Mouse (Mus musculus) heart, embryonic 15.5 days (tissue): ENCODE data around the gene Socs3. TPM values are rescaled to one million over a fixed set of nuclear protein-coding genes. Genes with fewer than 3 reads are reported as not detected.

Experiments used
- ATAC-seq: fragments of 200-750 bp; cut with Nextera tagmentation; replicated peaks from 2 replicates; pipeline ENCODE4 v1.8.0; 2017; ENCODE audit warnings: low read depth, moderate TSS enrichment; ENCODE audit not compliant: insufficient number of reproducible peaks, insufficient read depth, low FRiP score
- H3K27ac ChIP-seq: fragments of 300-500 bp; sonication (generic); 2 replicates; pipeline ENCODE4 v1.5.1; 2015; ENCODE audit warnings: mild to moderate bottlenecking, inconsistent platforms
- H3K27me3 ChIP-seq: fragments of 300-500 bp; sonication (generic); 2 replicates; pipeline ENCODE4 v1.6.1; 2015; ENCODE audit warnings: inconsistent platforms
- H3K36me3 ChIP-seq: fragments of 300-500 bp; sonication (generic); 2 replicates; pipeline ENCODE4 v1.6.1; 2015; ENCODE audit warnings: mild to moderate bottlenecking, inconsistent platforms
- H3K4me1 ChIP-seq: fragments of 300-500 bp; sonication (generic); replicated peaks from 2 replicates; pipeline ENCODE4 v1.6.1; 2015; ENCODE audit warnings: inconsistent platforms
- H3K4me2 ChIP-seq: fragments of 300-500 bp; sonication (generic); 2 replicates; pipeline ENCODE4 v1.6.1; 2015; ENCODE audit warnings: inconsistent platforms, mild to moderate bottlenecking, moderate library complexity
- H3K4me3 ChIP-seq: fragments of 300-500 bp; sonication (generic); 2 replicates; pipeline ENCODE4 v1.5.1; 2015; ENCODE audit warnings: mild to moderate bottlenecking, inconsistent platforms
- H3K9ac ChIP-seq: fragments of 300-500 bp; sonication (generic); 2 replicates; pipeline ENCODE4 v1.6.1; 2015; ENCODE audit warnings: mild to moderate bottlenecking, inconsistent platforms
- H3K9me3 ChIP-seq: fragments of 300-500 bp; sonication (generic); replicated peaks from 2 replicates; pipeline ENCODE4 v1.6.1; 2016; ENCODE audit warnings: inconsistent platforms
- WGBS: fragments of 180-500 bp; shearing (Covaris S2); methylation state at CpG from one replicate; pipeline ENCODE4 v1.1.7; 2015; ENCODE audit warnings: mixed read lengths; 5-methylcytosine and 5-hydroxymethylcytosine counted together
- polyA plus RNA-seq: library from polyadenylated mRNA; unstranded; fragments of >200 nt; fragmentation: Nextera tagmentation; extraction: Ambion mirVana; gene quantifications from 2 replicates; pipeline ENCODE4 v1.2.1, GENCODE M21; 2015

Gene Socs3
- polyA plus RNA-seq, 1 experiment from 2014 or later: 6.7 TPM

- Histone ChIP-seq H3K27ac (peak overlapping the region; percentile 89), H3K9ac (0 out of 2 replicates have a peak overlapping the region, but pooled peaks have one; percentile 26), H3K9me3 (no peaks in the 10 kb centered on the region), H3K27me3 (peaks cover 14% of the 10 kb centered on the region), H3K4me2 (peak overlapping the region; percentile 73; the same call in 1 of the 2 replicates), H3K4me1 (peaks cover 82% of the 10 kb centered on the region), H3K36me3 (no peaks in the 10 kb centered on the region), H3K4me3 (peak overlapping the region; percentile 44)
- WGBS: 45% methylated on average over 10 of the region's 10 CpGs
- peak; percentile 27; the same call in 1 of the 2 replicates for ATAC-seq
Observed at GRCm38 (mm10) chr11:117962228-117963067, 7.4 kb downstream of the Socs3 start.

DNA sequence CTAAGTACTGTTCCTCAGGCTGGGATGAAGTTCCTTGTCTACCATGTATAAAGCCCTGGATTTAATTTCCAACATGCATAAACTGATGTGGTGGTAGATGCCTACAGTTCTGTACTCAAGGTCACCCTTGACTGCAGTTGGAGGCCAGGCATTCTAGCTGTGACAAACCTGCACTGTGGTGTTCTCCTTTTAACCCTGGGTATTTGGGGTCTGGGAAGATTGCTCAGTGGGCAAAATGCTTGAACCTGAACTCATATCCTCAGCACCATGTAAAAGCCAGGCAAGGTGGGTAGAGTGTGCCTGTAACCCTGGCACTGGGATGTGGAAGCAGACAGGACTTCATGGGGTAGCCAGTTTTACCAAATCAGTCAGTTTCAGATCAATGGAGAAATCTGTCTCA is 9.2 kb downstream of the Socs3 start:
- Histone ChIP-seq H3K9ac (no peak overlapping the region), H3K4me1 (peaks cover 70% of the 10 kb centered on the region), H3K27me3 (no peaks in the 10 kb centered on the region), H3K9me3 (no peaks in the 10 kb centered on the region), H3K27ac (no peak overlapping the region), H3K36me3 (no peaks in the 10 kb centered on the region), H3K4me2 (no peak overlapping the region), H3K4me3 (no peak overlapping the region)
- ATAC-seq: no peak

DNA sequence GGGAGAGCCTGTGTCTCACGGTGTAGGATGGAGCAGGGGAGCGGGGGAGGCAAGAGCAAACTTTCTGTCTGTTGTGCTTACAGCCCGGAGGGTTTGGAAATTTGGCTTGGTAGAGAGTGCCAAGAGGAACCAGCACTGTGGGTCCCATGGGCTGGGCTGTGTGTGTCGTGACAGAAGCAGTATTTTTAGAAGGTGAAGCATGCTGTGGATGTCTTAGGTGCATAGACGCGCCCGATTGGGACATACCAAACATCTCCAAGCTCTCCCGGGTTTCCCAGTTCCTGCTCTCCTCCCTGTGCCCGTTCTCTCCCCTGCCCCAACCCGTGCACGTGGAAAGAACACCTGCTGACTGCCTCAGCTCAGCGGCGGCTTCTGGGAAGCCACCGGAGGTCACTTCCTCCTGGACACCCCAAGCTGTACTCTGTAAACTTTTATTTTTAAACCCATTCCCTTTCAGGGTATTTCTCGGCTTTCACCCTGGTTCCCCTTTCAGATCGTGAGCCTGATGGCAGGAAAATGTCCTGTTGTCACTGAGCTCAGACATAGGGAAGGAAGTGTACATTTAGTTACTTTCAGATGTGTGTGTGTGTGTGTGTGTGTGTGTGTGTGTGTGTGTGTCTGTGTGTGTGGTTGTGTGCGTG is 10.0 kb downstream of the Socs3 start:
- H3K9ac ChIP-seq: no peak overlapping the region
- H3K4me3 ChIP-seq: no peak overlapping the region
- ATAC-seq: no peak
- H3K27me3 ChIP-seq: no peaks in the 10 kb centered on the region
- peak overlapping the region; percentile 14 for H3K4me2 ChIP-seq
- 49% methylated on average over 17 of the region's 17 CpGs for WGBS
- H3K27ac ChIP-seq: peak overlapping the region; percentile 17; the same call in 1 of the 2 replicates
- no peaks in the 10 kb centered on the region for H3K9me3 ChIP-seq
- H3K36me3 ChIP-seq: no peaks in the 10 kb centered on the region
- peaks cover 64% of the 10 kb centered on the region for H3K4me1 ChIP-seq

- Histone ChIP-seq H3K4me1 (peaks cover 63% of the 10 kb centered on the region), H3K9ac (no peak overlapping the region), H3K27me3 (no peaks in the 10 kb centered on the region), H3K36me3 (no peaks in the 10 kb centered on the region), H3K4me2 (no peak overlapping the region), H3K9me3 (no peaks in the 10 kb centered on the region), H3K4me3 (no peak overlapping the region), H3K27ac (no peak overlapping the region)
- 85% methylated on average over 4 of the region's 4 CpGs for WGBS
- ATAC-seq: no peak
Observed at GRCm38 (mm10) chr11:117959166-117959565, 10.7 kb downstream of the Socs3 start.

DNA sequence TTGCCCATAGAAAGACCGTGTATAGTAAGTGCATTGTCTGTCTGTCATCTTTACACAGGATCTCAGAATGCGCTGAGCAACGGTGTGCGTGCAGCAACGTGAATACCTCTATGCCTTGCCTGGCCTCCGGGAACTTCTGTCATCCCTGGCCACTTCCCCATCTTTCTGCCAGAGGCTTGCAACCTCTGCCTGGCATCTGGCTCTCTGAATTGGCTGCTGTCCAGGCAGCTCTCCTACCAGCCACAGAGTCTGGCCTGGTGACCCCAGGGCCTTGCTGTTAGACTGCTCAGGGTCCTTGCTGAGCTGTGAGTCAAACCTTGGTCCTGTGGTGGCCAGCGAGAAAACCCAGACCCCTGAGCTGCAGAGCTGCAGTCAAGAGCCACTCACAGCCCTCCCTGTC is 11.7 kb downstream of the Socs3 start:
- no peaks in the 10 kb centered on the region for H3K27me3 ChIP-seq
- no peak overlapping the region for H3K4me3 ChIP-seq
- H3K36me3 ChIP-seq: no peaks in the 10 kb centered on the region
- 41% methylated on average over 7 of the region's 7 CpGs for WGBS
- H3K4me2 ChIP-seq: no peak overlapping the region
- peaks cover 58% of the 10 kb centered on the region for H3K4me1 ChIP-seq
- no peaks in the 10 kb centered on the region for H3K9me3 ChIP-seq
- H3K9ac ChIP-seq: no peak overlapping the region
- H3K27ac ChIP-seq: no peak overlapping the region
- ATAC-seq: no peak

DNA sequence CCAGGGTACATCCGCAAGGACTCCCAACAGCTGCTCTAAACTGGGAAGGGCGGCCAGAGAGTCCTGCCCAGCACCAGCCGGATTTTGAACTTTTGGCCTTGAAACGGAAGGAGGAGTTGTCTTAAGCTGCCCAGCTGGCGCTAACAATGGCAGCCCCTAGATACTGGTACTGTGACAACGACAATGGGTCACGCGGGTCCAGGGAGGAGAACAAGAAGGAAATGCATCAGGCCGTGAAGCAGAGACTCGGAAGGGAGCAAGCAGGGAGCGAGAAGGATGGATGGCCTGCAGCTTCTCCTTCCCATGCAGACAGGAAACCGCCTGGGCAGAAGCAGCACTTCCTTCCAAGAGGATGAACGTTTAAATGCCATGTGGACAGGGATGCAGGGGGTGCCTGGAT is 14.2 kb downstream of the Socs3 start:
- Histone ChIP-seq H3K4me1 (peaks cover 49% of the 10 kb centered on the region), H3K36me3 (no peaks in the 10 kb centered on the region), H3K4me3 (no peak overlapping the region), H3K9ac (no peak overlapping the region), H3K27ac (no peak overlapping the region), H3K27me3 (no peaks in the 10 kb centered on the region), H3K4me2 (no peak overlapping the region), H3K9me3 (no peaks in the 10 kb centered on the region)
- no peak for ATAC-seq
- 63% methylated on average over 13 of the region's 13 CpGs for WGBS

- Histone ChIP-seq H3K27ac (no peak overlapping the region), H3K9ac (no peak overlapping the region), H3K36me3 (no peaks in the 10 kb centered on the region), H3K27me3 (no peaks in the 10 kb centered on the region), H3K4me3 (no peak overlapping the region), H3K9me3 (no peaks in the 10 kb centered on the region), H3K4me2 (no peak overlapping the region), H3K4me1 (peaks cover 47% of the 10 kb centered on the region)
- WGBS: 78% methylated on average over 9 of the region's 9 CpGs
- ATAC-seq: no peak
Observed at GRCm38 (mm10) chr11:117954819-117955218, 15.0 kb downstream of the Socs3 start.

- WGBS: 56% methylated on average over 2 of the region's 2 CpGs
- peaks cover 49% of the 10 kb centered on the region for H3K4me1 ChIP-seq
- H3K4me2 ChIP-seq: no peak overlapping the region
- H3K27ac ChIP-seq: no peak overlapping the region
- H3K36me3 ChIP-seq: no peaks in the 10 kb centered on the region
- no peaks in the 10 kb centered on the region for H3K27me3 ChIP-seq
- no peak overlapping the region for H3K9ac ChIP-seq
- no peak overlapping the region for H3K4me3 ChIP-seq
- H3K9me3 ChIP-seq: no peaks in the 10 kb centered on the region
- no peak for ATAC-seq
Observed at GRCm38 (mm10) chr11:117954094-117954493, 15.8 kb downstream of the Socs3 start.

DNA sequence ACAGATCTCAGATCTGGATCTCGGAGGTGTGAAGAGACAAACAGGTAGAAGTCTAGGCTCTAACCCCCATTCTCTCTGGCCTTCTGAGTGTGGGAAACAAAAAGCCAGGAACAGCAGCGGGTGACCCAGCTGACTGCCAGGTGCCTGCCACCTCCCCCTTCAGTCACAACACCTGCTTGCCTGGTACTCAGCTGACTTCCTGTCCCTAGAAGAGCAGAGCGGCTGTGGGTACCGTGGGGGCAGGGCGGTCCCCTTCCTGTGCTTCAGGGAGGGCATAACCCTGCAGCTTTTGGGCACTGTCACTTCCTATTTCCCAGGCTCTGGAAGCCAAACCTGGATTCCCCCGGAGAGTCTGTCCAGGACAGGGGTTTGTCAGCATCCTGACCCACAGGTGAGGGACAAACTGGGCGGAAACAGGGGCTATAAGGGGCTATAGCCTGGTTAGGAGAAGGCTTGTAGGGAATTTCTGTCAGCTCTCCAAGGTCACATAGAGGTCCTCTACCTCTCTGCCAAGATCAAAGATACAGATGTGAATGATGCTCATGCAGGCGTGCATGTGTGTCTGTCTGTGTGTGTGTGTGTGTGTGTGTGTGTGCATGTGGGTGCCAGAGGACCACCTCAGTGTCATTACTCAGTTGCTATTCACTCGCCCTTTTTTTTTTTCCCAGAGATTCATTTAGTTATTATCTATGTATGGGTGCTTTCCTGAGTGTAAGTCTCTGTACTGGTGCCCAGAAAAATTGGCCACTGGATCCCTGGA is 17.5 kb downstream of the Socs3 start:
- 67% methylated on average over 9 of the region's 9 CpGs for WGBS
- H3K4me1 ChIP-seq: peaks cover 40% of the 10 kb centered on the region
- H3K27ac ChIP-seq: no peak overlapping the region
- no peak overlapping the region for H3K4me2 ChIP-seq
- no peak overlapping the region for H3K4me3 ChIP-seq
- ATAC-seq: no peak
- no peaks in the 10 kb centered on the region for H3K36me3 ChIP-seq
- no peaks in the 10 kb centered on the region for H3K27me3 ChIP-seq
- H3K9ac ChIP-seq: no peak overlapping the region
- no peaks in the 10 kb centered on the region for H3K9me3 ChIP-seq

GRCm38 (mm10) chr11:117951391-117951790 is 18.5 kb downstream of the Socs3 start:
- peaks cover 40% of the 10 kb centered on the region for H3K4me1 ChIP-seq
- no peaks in the 10 kb centered on the region for H3K27me3 ChIP-seq
- no peak overlapping the region for H3K4me2 ChIP-seq
- WGBS: 75% methylated on average over 6 of the region's 6 CpGs
- no peaks in the 10 kb centered on the region for H3K36me3 ChIP-seq
- H3K27ac ChIP-seq: no peak overlapping the region
- no peaks in the 10 kb centered on the region for H3K9me3 ChIP-seq
- no peak overlapping the region for H3K4me3 ChIP-seq
- H3K9ac ChIP-seq: no peak overlapping the region
- ATAC-seq: no peak

- Histone ChIP-seq H3K27me3 (no peaks in the 10 kb centered on the region), H3K4me3 (peak overlapping the region; percentile 41), H3K27ac (peak overlapping the region; percentile 69), H3K9me3 (no peaks in the 10 kb centered on the region), H3K36me3 (no peaks in the 10 kb centered on the region), H3K4me2 (peak overlapping the region; percentile 78), H3K4me1 (peaks cover 29% of the 10 kb centered on the region), H3K9ac (peak overlapping the region; percentile 45)
- ATAC-seq: peak; percentile 85
- 3% methylated on average over 49 of the region's 49 CpGs for WGBS
Observed at GRCm38 (mm10) chr11:117949392-117950091, 20.3 kb downstream of the Socs3 start.
